Mouse (Mus musculus): ENCODE data around the gene Phc2.

- TF ChIP-seq GATA1 (IDR thresholded peaks at IDR 0.05; ENCODE audit: borderline replicate concordance, low read length): no peak
- no peak for TF ChIP-seq FLI1 (IDR thresholded peaks at IDR 0.05; ENCODE audit: low read length)
Measured at GRCm38 (mm10) chr4:128730271-128730670, 75.8 kb downstream of the Phc2 start.

Data from megakaryocyte, embryonic 14.5 days (primary cell).